Mouse (Mus musculus) testis, adult 2 months (tissue): ENCODE data around the gene Tmem185b. TPM values are rescaled to one million over a fixed set of nuclear protein-coding genes. Genes with fewer than 3 reads are reported as not detected.
A peak's percentile ranks its signal among the peaks of the same experiment; 100 is the strongest.

Experiments
- H3K27ac ChIP-seq: fragments of 200-500 bp; 2 replicates; pipeline ENCODE4 v1.5.1; 2012; ENCODE audit warnings: low read depth, low read length; ENCODE audit not compliant: control insufficient read depth, insufficient read depth
- H3K27me3 ChIP-seq: fragments of 200-500 bp; 2 replicates; pipeline ENCODE4 v1.6.1; 2012; ENCODE audit warnings: mild to moderate bottlenecking, low read length, moderate library complexity; ENCODE audit not compliant: control insufficient read depth, insufficient read depth
- H3K36me3 ChIP-seq: fragments of 200-500 bp; 2 replicates; pipeline ENCODE4 v1.6.1; 2012; ENCODE audit warnings: mild to moderate bottlenecking, low read length; ENCODE audit not compliant: control insufficient read depth, insufficient read depth
- H3K4me1 ChIP-seq: fragments of 200-500 bp; 2 replicates; pipeline ENCODE4 v1.6.1; 2012; ENCODE audit warnings: low read length; ENCODE audit not compliant: control insufficient read depth, insufficient read depth
- H3K4me3 ChIP-seq: fragments of 200-500 bp; 2 replicates; pipeline ENCODE4 v1.5.1; 2012; ENCODE audit warnings: low read depth, mild to moderate bottlenecking, low read length, moderate library complexity, mixed read lengths; ENCODE audit not compliant: control insufficient read depth
- CTCF ChIP-seq: fragments of 200-500 bp; IDR thresholded peaks from 2 replicates; pipeline ENCODE4 v1.5.1; 2012; ENCODE audit warnings: low read depth, mild to moderate bottlenecking, inconsistent platforms, low read length, moderate library complexity; ENCODE audit not compliant: control insufficient read depth, insufficient read depth, insufficient replicate concordance
- POLR2A ChIP-seq: fragments of 200-500 bp; IDR thresholded peaks from 2 replicates; pipeline ENCODE4 v1.6.1; 2012; ENCODE audit warnings: low read depth, mild to moderate bottlenecking, inconsistent platforms, low read length, moderate library complexity; ENCODE audit not compliant: control insufficient read depth
- polyA plus RNA-seq: library from polyadenylated mRNA; depleted of rRNA; stranded (reverse); fragments of >200 nt; gene quantifications from 2 replicates; pipeline ENCODE4 v1.2.3, GENCODE M21; 2012

The Tmem185b gene
- polyA plus RNA-seq, 1 experiment: 13.9 TPM

DNA sequence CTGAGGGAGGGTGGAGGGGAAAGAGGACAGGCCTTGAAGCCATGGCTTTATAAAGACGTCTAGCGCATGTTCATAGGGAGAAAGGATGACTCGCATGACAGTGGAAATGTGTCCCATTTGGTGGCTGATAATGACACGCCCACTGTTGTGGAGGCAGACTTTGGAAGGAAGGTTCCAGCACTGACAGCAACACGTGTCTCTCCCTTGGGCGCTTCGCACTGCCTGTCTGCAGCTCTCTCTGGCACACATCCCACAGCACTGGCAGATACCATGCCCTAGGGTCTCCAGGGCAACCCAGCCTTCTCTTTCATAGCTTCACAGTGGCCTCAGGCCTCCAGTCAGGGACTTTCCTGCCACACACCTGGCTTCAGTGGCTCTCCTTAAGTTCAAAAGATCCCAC is 7.9 kb upstream of the Tmem185b start:
- Histone ChIP-seq H3K4me1 (no peaks in the 10 kb centered on the region), H3K36me3 (no peaks in the 10 kb centered on the region), H3K27ac (no peak overlapping the region), H3K27me3 (no peaks in the 10 kb centered on the region), H3K4me3 (no peak overlapping the region)
- no peak for TF ChIP-seq CTCF
- no peak for TF ChIP-seq POLR2A

DNA sequence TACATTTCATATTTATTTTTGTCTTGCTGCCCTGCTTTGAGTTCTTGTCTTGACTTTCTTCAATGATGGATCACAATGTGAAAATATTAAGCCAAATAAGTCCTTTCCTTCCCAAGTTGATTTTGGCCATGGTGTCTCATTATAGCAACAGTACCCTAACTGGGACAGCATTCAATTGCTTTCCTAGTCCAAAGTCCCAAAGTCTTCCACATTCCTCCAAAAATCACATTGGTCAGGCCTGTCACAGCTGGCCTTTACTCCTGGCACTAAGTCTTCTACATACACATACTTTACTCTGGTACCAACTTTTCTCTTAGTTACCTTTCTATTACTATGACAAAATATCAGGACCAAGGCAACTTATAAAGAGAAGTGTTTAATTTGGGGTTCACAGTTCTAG is 7.2 kb upstream of the Tmem185b start:
- TF ChIP-seq CTCF: no peak
- TF ChIP-seq POLR2A: no peak
- Histone ChIP-seq H3K36me3 (no peaks in the 10 kb centered on the region), H3K27ac (no peak overlapping the region), H3K27me3 (no peaks in the 10 kb centered on the region), H3K4me3 (no peak overlapping the region), H3K4me1 (no peaks in the 10 kb centered on the region; the same call in 1 of the 2 replicates)

DNA sequence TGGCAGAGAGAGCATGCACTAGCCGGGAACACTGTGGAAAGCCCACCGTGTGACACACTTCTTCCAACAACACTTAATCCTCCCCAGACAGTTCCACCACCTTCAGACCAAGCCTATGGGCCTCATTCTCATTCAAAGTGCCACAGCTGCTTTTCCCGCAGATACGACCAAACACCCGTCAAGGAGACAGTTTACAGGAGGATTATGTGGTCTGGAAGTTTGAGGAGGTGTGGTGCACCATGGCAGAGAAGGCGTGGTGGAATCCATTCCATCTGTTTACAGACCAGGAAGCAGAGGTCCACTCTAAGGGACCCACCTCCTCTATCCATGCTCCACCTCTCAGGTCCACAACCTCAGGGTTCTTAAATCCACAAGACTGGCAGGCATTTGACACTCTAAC is 6.7 kb upstream of the Tmem185b start:
- H3K27ac ChIP-seq: no peak overlapping the region
- peaks cover 1% of the 10 kb centered on the region for H3K4me1 ChIP-seq
- H3K4me3 ChIP-seq: no peak overlapping the region
- TF ChIP-seq CTCF: no peak
- TF ChIP-seq POLR2A: no peak
- no peaks in the 10 kb centered on the region for H3K27me3 ChIP-seq
- H3K36me3 ChIP-seq: no peaks in the 10 kb centered on the region

DNA sequence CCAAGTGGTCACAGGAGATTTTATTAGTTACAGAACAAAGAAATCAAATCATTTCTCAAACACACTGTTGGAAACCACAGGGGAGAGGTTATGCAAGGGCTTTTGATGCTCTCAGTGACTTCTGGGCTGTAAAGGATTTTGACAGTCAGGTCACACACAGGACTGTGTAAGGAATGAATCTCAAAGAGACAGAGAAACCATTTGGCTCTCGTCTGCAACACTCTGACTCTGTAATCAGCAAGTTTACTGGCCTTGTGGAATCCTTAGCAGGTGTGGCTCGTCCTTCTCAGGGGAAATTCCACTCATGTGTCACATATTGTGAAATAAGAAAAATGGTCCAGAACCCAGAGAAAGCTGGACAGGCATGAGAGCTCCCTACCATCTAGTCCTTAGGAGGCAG is 4.9 kb upstream of the Tmem185b start:
- TF ChIP-seq CTCF (no peak), POLR2A (no peak)
- Histone ChIP-seq H3K4me1 (peaks cover 9% of the 10 kb centered on the region), H3K27me3 (no peaks in the 10 kb centered on the region), H3K36me3 (no peaks in the 10 kb centered on the region), H3K4me3 (no peak overlapping the region), H3K27ac (no peak overlapping the region)

DNA sequence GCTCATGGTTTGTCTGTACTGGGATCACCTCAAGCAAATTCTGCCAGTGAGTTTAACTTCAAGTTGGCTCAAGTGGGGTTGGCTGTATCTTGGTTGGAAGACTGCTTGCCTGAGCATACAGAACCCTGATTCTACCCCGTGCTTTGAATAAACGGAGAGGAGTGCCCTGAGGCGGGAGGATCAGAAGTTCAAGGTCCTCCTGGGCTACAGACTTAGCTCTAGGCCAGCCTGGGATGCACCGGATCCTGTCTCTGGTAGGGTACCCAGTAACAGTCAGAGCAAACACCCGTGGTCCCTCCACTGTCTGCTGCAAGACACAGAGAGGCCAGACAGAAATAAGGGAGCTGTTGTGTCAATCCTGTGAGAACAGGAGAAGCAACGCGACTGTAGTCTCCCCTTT is 4.3 kb upstream of the Tmem185b start:
- H3K36me3 ChIP-seq: no peaks in the 10 kb centered on the region
- no peak overlapping the region for H3K27ac ChIP-seq
- H3K4me3 ChIP-seq: no peak overlapping the region
- no peaks in the 10 kb centered on the region for H3K27me3 ChIP-seq
- TF ChIP-seq POLR2A (no peak), CTCF (no peak)
- H3K4me1 ChIP-seq: peaks cover 12% of the 10 kb centered on the region

DNA sequence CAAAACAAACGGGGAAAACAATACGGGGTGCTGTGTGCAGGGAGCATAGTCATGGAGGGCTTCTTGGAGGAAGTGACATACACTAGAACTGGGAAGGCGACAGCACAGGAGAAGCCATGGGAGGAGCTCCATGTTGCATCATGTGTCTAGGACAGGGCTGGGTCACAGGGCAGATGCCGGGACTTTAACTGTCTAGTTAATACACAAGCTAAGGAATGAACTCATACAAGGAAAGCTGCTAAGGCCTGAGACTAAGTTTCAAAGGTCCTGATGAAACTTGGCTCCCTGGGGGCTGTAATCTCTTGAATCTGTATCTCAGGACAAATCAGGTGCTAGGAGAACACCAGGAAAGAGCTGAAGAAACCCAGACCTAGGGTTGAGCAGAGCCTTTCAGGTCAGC is 3.2 kb upstream of the Tmem185b start:
- H3K36me3 ChIP-seq: no peaks in the 10 kb centered on the region
- H3K27ac ChIP-seq: no peak overlapping the region
- no peak overlapping the region for H3K4me3 ChIP-seq
- H3K27me3 ChIP-seq: no peaks in the 10 kb centered on the region
- TF ChIP-seq CTCF: no peak
- TF ChIP-seq POLR2A: no peak
- H3K4me1 ChIP-seq: peaks cover 15% of the 10 kb centered on the region

DNA sequence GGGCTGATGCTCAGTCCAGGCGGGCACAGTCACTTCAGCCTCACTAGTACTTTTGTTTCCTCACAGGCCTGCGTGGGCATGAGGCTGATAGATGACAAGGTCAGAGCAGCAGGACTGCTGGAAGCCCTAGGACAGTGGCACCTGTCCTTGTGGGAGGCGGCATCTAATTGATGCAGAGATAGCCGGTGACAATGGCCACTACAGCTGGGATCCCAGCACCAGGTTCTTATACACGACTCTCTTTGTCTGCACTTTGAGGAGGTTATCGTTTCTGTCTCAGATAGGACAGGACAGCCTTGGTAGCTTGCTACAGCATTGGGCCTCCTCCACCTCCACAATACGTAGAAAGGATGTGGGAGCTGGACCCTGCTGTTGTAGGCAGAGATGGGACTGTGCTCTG is 2.6 kb upstream of the Tmem185b start:
- Histone ChIP-seq H3K27ac (no peak overlapping the region), H3K4me3 (no peak overlapping the region), H3K27me3 (no peaks in the 10 kb centered on the region), H3K4me1 (peaks cover 15% of the 10 kb centered on the region), H3K36me3 (no peaks in the 10 kb centered on the region)
- no peak for TF ChIP-seq CTCF
- 0 out of 2 replicates have a peak, but pooled peaks have one; percentile 23 for TF ChIP-seq POLR2A

DNA sequence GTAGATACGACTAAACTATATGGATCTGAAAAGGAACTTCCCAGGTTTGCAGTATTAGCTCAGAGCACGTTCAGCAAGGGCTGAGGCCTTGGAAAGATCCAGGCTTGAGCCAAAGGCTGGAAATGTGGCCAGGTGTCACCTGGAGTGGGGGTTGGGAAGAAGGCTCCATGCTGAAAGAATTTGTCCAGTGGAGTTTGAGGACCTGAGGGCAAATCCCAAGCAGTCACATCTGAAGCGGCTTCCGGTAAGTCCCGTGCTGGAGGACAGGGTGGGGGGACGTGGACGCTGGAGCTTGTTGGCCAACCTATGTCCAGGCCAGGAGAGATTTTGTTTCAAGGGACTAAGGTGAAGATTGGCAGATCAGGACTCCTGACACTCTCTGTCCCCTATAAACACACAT is 2.1 kb upstream of the Tmem185b start:
- peaks cover 15% of the 10 kb centered on the region for H3K4me1 ChIP-seq
- H3K27ac ChIP-seq: peak overlapping the region; percentile 40
- no peaks in the 10 kb centered on the region for H3K27me3 ChIP-seq
- no peaks in the 10 kb centered on the region for H3K36me3 ChIP-seq
- TF ChIP-seq POLR2A: no peak
- TF ChIP-seq CTCF: no peak
- peak overlapping the region; percentile 42 for H3K4me3 ChIP-seq
